Comparison of ENCODE assay signal across 11 mouse cellular contexts in the genomic region with DNA sequence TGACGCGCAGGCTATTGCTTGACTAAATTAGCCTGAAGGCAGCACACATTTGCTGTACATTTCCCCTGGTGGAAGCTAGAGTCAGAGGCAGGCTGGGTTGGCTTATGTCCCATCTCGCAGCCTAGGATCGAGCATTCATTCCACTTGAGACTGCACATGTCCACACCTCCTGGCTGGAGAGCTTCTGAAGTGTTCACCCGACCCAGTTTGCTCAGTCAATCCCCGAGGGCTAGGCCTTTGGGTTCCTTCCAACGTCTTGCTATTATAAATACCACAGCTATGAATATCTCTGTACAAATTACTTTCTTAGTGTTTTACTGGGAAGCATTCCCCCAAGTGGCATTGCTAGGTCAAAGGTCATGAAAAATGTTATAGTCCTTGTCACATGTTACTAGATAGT. TPM values are rescaled to one million over a fixed set of nuclear protein-coding genes. Genes with fewer than 3 reads are reported as not detected.
DNase-seq lines count a peak whose midpoint lies in the region; ATAC-seq and TF ChIP-seq lines count a peak whose summit lies in the region.
"Had no signal": no experiment of that assay in that cellular context is flagged by ENCODE, and none has a peak within 500 bp of the region (broad histone marks: within the 10 kb centered on the region; RNA-seq: fewer than 3 reads in every experiment).

No protein-coding gene starts in this region.

- no peak for TF ChIP-seq POLR2A in kidney, adult 2 months (IDR thresholded peaks at IDR 0.05; ENCODE audit: low read depth, low read length)

- TF ChIP-seq CTCF in kidney, adult 2 months (conservative IDR thresholded peaks at IDR 0.05; ENCODE audit: insufficient read depth, insufficient read length, low read depth, low read length), result no peak

- DNase-seq in kidney, adult 2 months, result peak; percentile 35
- DNase-seq in adrenal gland, postnatal 14 days, result peak; percentile 73
- DNase-seq in retina, embryonic 14.5 days (ENCODE audit: low spot score), result no peak
- DNase-seq in limb, embryonic 10.5 days (ENCODE audit: low spot score), result no peak
- DNase-seq in hindbrain, embryonic 10.5 days (ENCODE audit: low spot score), result no peak
- DNase-seq: right cerebral cortex, postnatal 4 days had no signal

- no peak overlapping the region for H3K4me3 ChIP-seq in kidney, adult 2 months (ENCODE audit: insufficient read depth, low read depth, low read length)
- H3K4me3 ChIP-seq in kidney, embryonic 15.5 days (replicated peaks), result no peak overlapping the region
- no peak overlapping the region for H3K4me3 ChIP-seq in heart, embryonic 16.5 days (ENCODE audit: low read length)
- H3K4me3 ChIP-seq in lung, embryonic 16.5 days (ENCODE audit: low read length), result no peak overlapping the region
- no peak overlapping the region for H3K4me3 ChIP-seq in limb, embryonic 10.5 days
- H3K4me3 ChIP-seq in hindbrain, embryonic 10.5 days, result no peak overlapping the region
- H3K4me3 ChIP-seq: forebrain, embryonic 15.5 days; left cerebral cortex, adult 2 months had no signal

- 63% methylated on average over 7 of the region's 7 CpGs for WGBS in kidney, adult 2 months
- 73% methylated on average over 7 of the region's 7 CpGs for WGBS in kidney, embryonic 15.5 days
- 36% methylated on average over 7 of the region's 7 CpGs for WGBS in heart, embryonic 16.5 days
- WGBS in lung, embryonic 16.5 days, result 39% methylated on average over 7 of the region's 7 CpGs
- WGBS in limb, embryonic 10.5 days, result 88% methylated on average over 7 of the region's 7 CpGs
- WGBS in hindbrain, embryonic 10.5 days, result 86% methylated on average over 7 of the region's 7 CpGs

- ATAC-seq in kidney, embryonic 15.5 days (replicated peaks; ENCODE audit: low FRiP score), result no peak
- ATAC-seq in heart, embryonic 16.5 days (replicated peaks; ENCODE audit: extremely low read depth, insufficient read depth, low FRiP score), result peak; percentile 65; the same call in 1 of the 2 replicates
- ATAC-seq in lung, embryonic 16.5 days (ENCODE audit: low read depth), result peak; percentile 94
- ATAC-seq: forebrain, embryonic 15.5 days had no signal

- no peaks in the 10 kb centered on the region for H3K9me3 ChIP-seq in kidney, embryonic 15.5 days (replicated peaks)
- no peaks in the 10 kb centered on the region for H3K9me3 ChIP-seq in heart, embryonic 16.5 days (replicated peaks; ENCODE audit: control insufficient read depth, low read length)
- no peaks in the 10 kb centered on the region for H3K9me3 ChIP-seq in lung, embryonic 16.5 days (ENCODE audit: control insufficient read depth, low read length)
- no peaks in the 10 kb centered on the region for H3K9me3 ChIP-seq in limb, embryonic 10.5 days (replicated peaks)
- H3K9me3 ChIP-seq in hindbrain, embryonic 10.5 days, result no peaks in the 10 kb centered on the region
- H3K9me3 ChIP-seq: forebrain, embryonic 15.5 days had no signal

- H3K36me3 ChIP-seq in kidney, adult 2 months (ENCODE audit: control insufficient read depth, insufficient read depth, low read length), result no peaks in the 10 kb centered on the region
- H3K36me3 ChIP-seq in kidney, embryonic 15.5 days, result no peaks in the 10 kb centered on the region
- H3K36me3 ChIP-seq in heart, embryonic 16.5 days (ENCODE audit: control insufficient read depth, insufficient read depth), result no peaks in the 10 kb centered on the region
- no peaks in the 10 kb centered on the region for H3K36me3 ChIP-seq in lung, embryonic 16.5 days (ENCODE audit: control insufficient read depth, insufficient read depth, low read length)
- H3K36me3 ChIP-seq in limb, embryonic 10.5 days, result no peaks in the 10 kb centered on the region
- no peaks in the 10 kb centered on the region for H3K36me3 ChIP-seq in hindbrain, embryonic 10.5 days
- H3K36me3 ChIP-seq: forebrain, embryonic 15.5 days had no signal

- H3K9ac ChIP-seq in kidney, embryonic 15.5 days, result no peak overlapping the region
- no peak overlapping the region for H3K9ac ChIP-seq in heart, embryonic 16.5 days (ENCODE audit: low read length)
- no peak overlapping the region for H3K9ac ChIP-seq in lung, embryonic 16.5 days (ENCODE audit: low read length)
- H3K9ac ChIP-seq: forebrain, embryonic 15.5 days had no signal

- no peaks in the 10 kb centered on the region for H3K4me1 ChIP-seq in kidney, adult 2 months (ENCODE audit: control insufficient read depth, insufficient read depth, low read length)
- no peaks in the 10 kb centered on the region for H3K4me1 ChIP-seq in kidney, embryonic 15.5 days
- no peaks in the 10 kb centered on the region for H3K4me1 ChIP-seq in heart, embryonic 16.5 days (ENCODE audit: control insufficient read depth, insufficient read depth, low read length)
- H3K4me1 ChIP-seq in lung, embryonic 16.5 days (replicated peaks; ENCODE audit: control insufficient read depth, insufficient read depth, low read length), result peaks cover 2% of the 10 kb centered on the region; the same call in 1 of the 2 replicates
- H3K4me1 ChIP-seq in limb, embryonic 10.5 days, result no peaks in the 10 kb centered on the region
- no peaks in the 10 kb centered on the region for H3K4me1 ChIP-seq in hindbrain, embryonic 10.5 days (replicated peaks)
- H3K4me1 ChIP-seq: forebrain, embryonic 15.5 days had no signal

- no peaks in the 10 kb centered on the region for H3K27me3 ChIP-seq in kidney, adult 2 months (replicated peaks; ENCODE audit: control insufficient read depth, insufficient read depth, low read length)
- H3K27me3 ChIP-seq in kidney, embryonic 15.5 days, result no peaks in the 10 kb centered on the region
- H3K27me3 ChIP-seq in heart, embryonic 16.5 days (ENCODE audit: control insufficient read depth, insufficient read depth, low read length), result 0 out of 2 replicates have a peak, but pooled peaks cover 3% of the 10 kb centered on the region
- H3K27me3 ChIP-seq in lung, embryonic 16.5 days (ENCODE audit: control insufficient read depth, insufficient read depth, low read depth, low read length), result no peaks in the 10 kb centered on the region
- no peaks in the 10 kb centered on the region for H3K27me3 ChIP-seq in limb, embryonic 10.5 days (ENCODE audit: low read depth, poor library complexity, severe bottlenecking)
- H3K27me3 ChIP-seq in hindbrain, embryonic 10.5 days (ENCODE audit: insufficient read depth, poor library complexity, severe bottlenecking), result no peaks in the 10 kb centered on the region
- H3K27me3 ChIP-seq: forebrain, embryonic 15.5 days had no signal

- no peak overlapping the region for H3K4me2 ChIP-seq in kidney, embryonic 15.5 days
- no peak overlapping the region for H3K4me2 ChIP-seq in heart, embryonic 16.5 days (ENCODE audit: low read depth, low read length)
- no peak overlapping the region for H3K4me2 ChIP-seq in lung, embryonic 16.5 days (ENCODE audit: low read depth, low read length)
- H3K4me2 ChIP-seq: forebrain, embryonic 15.5 days had no signal

- H3K27ac ChIP-seq in kidney, adult 2 months (ENCODE audit: insufficient read depth, low read depth, low read length), result no peak overlapping the region
- H3K27ac ChIP-seq in kidney, embryonic 15.5 days, result no peak overlapping the region
- H3K27ac ChIP-seq in heart, embryonic 16.5 days (ENCODE audit: low read length), result no peak overlapping the region
- no peak overlapping the region; the same call in 1 of the 2 replicates for H3K27ac ChIP-seq in lung, embryonic 16.5 days (ENCODE audit: low read length)
- no peak overlapping the region for H3K27ac ChIP-seq in limb, embryonic 10.5 days
- H3K27ac ChIP-seq in hindbrain, embryonic 10.5 days, result no peak overlapping the region
- H3K27ac ChIP-seq: forebrain, embryonic 15.5 days; left cerebral cortex, adult 2 months had no signal

RNA-seq across cellular contexts. Expression of a gene that starts 43.1 kb away (rescaled TPM):
- 0.31 and 0.52 TPM in 2 replicates for polyA plus RNA-seq in kidney, adult 2 months (2012; rRNA removed)
- 1.4 and 2.4 TPM in 2 replicates for polyA plus RNA-seq in kidney, embryonic 15.5 days (2015; fragmentation: Nextera tagmentation; extraction: Ambion mirVana)
- 26.7 and 33.3 TPM in 2 replicates for total RNA-seq in adrenal gland, postnatal 14 days (2021)
- polyA plus RNA-seq in heart, embryonic 16.5 days (2015; fragmentation: Nextera tagmentation; extraction: Ambion mirVana), result 0.76 and 0.89 TPM in 2 replicates
- 1.3 and 1.7 TPM in 2 replicates for polyA plus RNA-seq in lung, embryonic 16.5 days (2015; fragmentation: Nextera tagmentation; extraction: Ambion mirVana)
- polyA plus RNA-seq in limb, embryonic 10.5 days (2016; fragmentation: Nextera tagmentation; extraction: Ambion mirVana), result 2.4 and 3.7 TPM in 2 replicates
- polyA plus RNA-seq in hindbrain, embryonic 10.5 days (2016; fragmentation: Nextera tagmentation; extraction: Ambion mirVana), result 5.7 and 11.0 TPM in 2 replicates

RNA-seq across cellular contexts. Expression of a gene that starts 59.0 kb away (rescaled TPM):
- polyA plus RNA-seq in kidney, adult 2 months (2012; rRNA removed), result 83.2 and 101 TPM in 2 replicates
- 83.1 and 86.6 TPM in 2 replicates for polyA plus RNA-seq in kidney, embryonic 15.5 days (2015; fragmentation: Nextera tagmentation; extraction: Ambion mirVana)
- 138 and 156 TPM in 2 replicates for total RNA-seq in adrenal gland, postnatal 14 days (2021)
- 49.2 and 49.4 TPM in 2 replicates for polyA plus RNA-seq in heart, embryonic 16.5 days (2015; fragmentation: Nextera tagmentation; extraction: Ambion mirVana)
- 79.4 and 80.3 TPM in 2 replicates for polyA plus RNA-seq in lung, embryonic 16.5 days (2015; fragmentation: Nextera tagmentation; extraction: Ambion mirVana)
- 85.8 and 87.3 TPM in 2 replicates for polyA plus RNA-seq in limb, embryonic 10.5 days (2016; fragmentation: Nextera tagmentation; extraction: Ambion mirVana)
- polyA plus RNA-seq in hindbrain, embryonic 10.5 days (2016; fragmentation: Nextera tagmentation; extraction: Ambion mirVana), result 77.2 and 84.5 TPM in 2 replicates

Comparison
In these comparisons a context has a peak if more than half of its experiments do, and no peak if none do; other contexts are left out.
1. DNase-seq: peak in kidney, adult 2 months (single experiment) and adrenal gland, postnatal 14 days (single experiment); none in retina, embryonic 14.5 days (single experiment), limb, embryonic 10.5 days (single experiment) and hindbrain, embryonic 10.5 days (single experiment).